ENCODE assay signal across 8 mouse cellular contexts in the genomic region with DNA sequence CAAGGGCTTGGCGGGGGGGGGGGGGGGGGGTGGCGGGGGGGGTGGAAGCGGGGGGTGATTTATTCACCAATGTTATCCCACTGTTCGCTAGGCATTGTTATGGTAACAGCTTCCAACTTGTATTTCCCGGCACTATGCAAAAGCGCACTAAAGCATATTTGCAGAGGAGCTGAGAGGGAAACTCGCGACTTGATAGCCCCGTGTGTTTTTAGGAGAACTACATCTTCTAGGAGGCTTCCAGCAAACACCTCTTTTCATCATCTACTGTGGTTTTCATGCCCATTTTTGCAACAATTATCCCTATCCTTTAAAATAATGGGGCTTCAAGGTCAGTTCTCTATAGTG. TPM values are rescaled to one million over a fixed set of nuclear protein-coding genes. Genes with fewer than 3 reads are reported as not detected.
DNase-seq lines count a peak whose midpoint lies in the region; ATAC-seq and TF ChIP-seq lines count a peak whose summit lies in the region.

No protein-coding gene starts in this region.

- peaks cover 11% of the 10 kb centered on the region for H3K4me1 ChIP-seq in hindbrain, embryonic 13.5 days (replicated peaks)
- H3K4me1 ChIP-seq in midbrain, postnatal 0 days (ENCODE audit: insufficient read depth, low read length) = no peaks in the 10 kb centered on the region

- no peak for ATAC-seq in hindbrain, embryonic 13.5 days (ENCODE audit: low FRiP score)
- ATAC-seq in midbrain, postnatal 0 days (ENCODE audit: low FRiP score) = no peak

- no peaks in the 10 kb centered on the region for H3K27me3 ChIP-seq in hindbrain, embryonic 13.5 days
- no peaks in the 10 kb centered on the region for H3K27me3 ChIP-seq in midbrain, postnatal 0 days (ENCODE audit: insufficient read depth, low read length)

- peak overlapping the region; percentile 63 for H3K4me2 ChIP-seq in hindbrain, embryonic 13.5 days
- peak overlapping the region; percentile 61 for H3K4me2 ChIP-seq in midbrain, postnatal 0 days (ENCODE audit: low read depth, low read length, poor library complexity, severe bottlenecking)

- TF ChIP-seq POLR2A in brain, embryonic 14.5 days (IDR thresholded peaks at IDR 0.05; ENCODE audit: borderline replicate concordance, extremely low read depth, insufficient read depth, insufficient read length, poor library complexity, severe bottlenecking) = no peak

- H3K27ac ChIP-seq in left cerebral cortex, adult 2 months = peak overlapping the region; percentile 86
- H3K27ac ChIP-seq in hindbrain, embryonic 13.5 days = peak overlapping the region; percentile 90
- H3K27ac ChIP-seq in midbrain, postnatal 0 days (ENCODE audit: low read depth, low read length) = peak overlapping the region; percentile 85

- no peaks in the 10 kb centered on the region for H3K9me3 ChIP-seq in hindbrain, embryonic 13.5 days
- H3K9me3 ChIP-seq in midbrain, postnatal 0 days (ENCODE audit: low read length) = no peaks in the 10 kb centered on the region

- DNase-seq in left cerebral cortex, adult 2 months (ENCODE audit: extremely low spot score in 1 of 2, low spot score in 2 of 2) = no peak
- DNase-seq in left cerebral cortex, adult 8-10 months (ENCODE audit: low spot score in 2 of 2) = no peak
- DNase-seq in brain, embryonic 14.5 days (ENCODE audit: low read depth) = peak; percentile 64
- no peak for DNase-seq in midbrain, postnatal 0 days (ENCODE audit: low spot score)
- DNase-seq in thymus, postnatal 10 days (ENCODE audit: low spot score in 2 of 2) = no peak
- no peak for DNase-seq in cerebellum, postnatal 14 days
- no peak for DNase-seq in natural killer cell, adult 2 months (ENCODE audit: low spot score in 2 of 2)

- intact Hi-C loops in left cerebral cortex, adult 2 months (cut with DNase I) = no loop called here

- TF ChIP-seq CTCF in left cerebral cortex, adult 2 months (IDR thresholded peaks at IDR 0.05) = no peak
- TF ChIP-seq CTCF in brain, embryonic 14.5 days (IDR thresholded peaks at IDR 0.05; ENCODE audit: borderline replicate concordance, extremely low read depth, insufficient read depth, insufficient read length) = no peak
- TF ChIP-seq CTCF in midbrain, postnatal 0 days (IDR thresholded peaks at IDR 0.05) = no peak

- peaks cover 10% of the 10 kb centered on the region for H3K36me3 ChIP-seq in hindbrain, embryonic 13.5 days
- H3K36me3 ChIP-seq in midbrain, postnatal 0 days (ENCODE audit: insufficient read depth, low read length) = no peaks in the 10 kb centered on the region

- WGBS in hindbrain, embryonic 13.5 days = under 1% methylated on average over 7 of the region's 9 CpGs
- WGBS in midbrain, postnatal 0 days = 0% methylated on average over 8 of the region's 9 CpGs

- peak overlapping the region; percentile 82 for H3K9ac ChIP-seq in hindbrain, embryonic 13.5 days
- H3K9ac ChIP-seq in midbrain, postnatal 0 days (replicated peaks; ENCODE audit: low read length, poor library complexity, severe bottlenecking) = peak overlapping the region; percentile 76

- peak overlapping the region; percentile 79 for H3K4me3 ChIP-seq in left cerebral cortex, adult 2 months
- peak overlapping the region; percentile 75 for H3K4me3 ChIP-seq in hindbrain, embryonic 13.5 days
- peak overlapping the region; percentile 77 for H3K4me3 ChIP-seq in midbrain, postnatal 0 days (ENCODE audit: low read depth, low read length)

RNA-seq across cellular contexts. Expression of gene Hltf, which starts 0.6 kb away (rescaled TPM):
- 10 to 100 TPM; 23.7 to 24.0 TPM for total RNA-seq in left cerebral cortex, adult 2 months (2021)
- 10 to 100 TPM; 17.6 to 20.8 (median 20.1) TPM for total RNA-seq in left cerebral cortex, adult 8-10 months (2022)
- polyA plus RNA-seq in brain, embryonic 14.5 days (2012; rRNA removed) = 15.6 and 16.6 TPM in 2 replicates
- polyA plus RNA-seq in hindbrain, embryonic 13.5 days (2015; fragmentation: Nextera tagmentation; extraction: Ambion mirVana) = 20.1 and 21.6 TPM in 2 replicates
- total RNA-seq in midbrain, postnatal 0 days (2014; rRNA removed) = 12.6 and 13.5 TPM in 2 replicates
- 6.3 and 8.1 TPM in 2 replicates for polyA plus RNA-seq in midbrain, postnatal 0 days (2015; fragmentation: Nextera tagmentation; extraction: Ambion mirVana)

RNA-seq across cellular contexts. Expression of gene Hps3, which starts 23.1 kb away (rescaled TPM):
- total RNA-seq in left cerebral cortex, adult 2 months (2021) = 10 to 100 TPM; 16.6 to 17.1 TPM
- total RNA-seq in left cerebral cortex, adult 8-10 months (2022) = 10 to 100 TPM; 15.2 to 16.7 (median 15.8) TPM
- polyA plus RNA-seq in brain, embryonic 14.5 days (2012; rRNA removed) = 14.6 and 16.4 TPM in 2 replicates
- polyA plus RNA-seq in hindbrain, embryonic 13.5 days (2015; fragmentation: Nextera tagmentation; extraction: Ambion mirVana) = 13.3 and 13.8 TPM in 2 replicates
- 16.3 and 18.5 TPM in 2 replicates for total RNA-seq in midbrain, postnatal 0 days (2014; rRNA removed)
- polyA plus RNA-seq in midbrain, postnatal 0 days (2015; fragmentation: Nextera tagmentation; extraction: Ambion mirVana) = 8.4 and 9.3 TPM in 2 replicates
